Mouse (Mus musculus) intestine, postnatal 0 days (tissue): Measurements from ENCODE around the gene Tmem30a. TPM values are rescaled to one million over a fixed set of nuclear protein-coding genes. Genes with fewer than 3 reads are reported as not detected.

Experiments
- ATAC-seq: fragments of 200-750 bp; cut with Nextera tagmentation; 2 replicates; pipeline ENCODE4 v1.8.0; 2017; ENCODE audit warnings: mild to moderate bottlenecking, moderate TSS enrichment, moderate library complexity
- H3K27ac ChIP-seq: fragments of 300-500 bp; sonication (generic); 2 replicates; pipeline ENCODE4 v1.5.1; 2014; ENCODE audit warnings: mild to moderate bottlenecking, low read depth, low read length, moderate library complexity
- H3K27me3 ChIP-seq: fragments of 300-500 bp; sonication (generic); replicated peaks from 2 replicates; pipeline ENCODE4 v1.6.1; 2014; ENCODE audit warnings: low read length, mixed read lengths; ENCODE audit not compliant: control insufficient read depth, insufficient read depth
- H3K36me3 ChIP-seq: fragments of 300-500 bp; sonication (generic); 2 replicates; pipeline ENCODE4 v1.6.1; 2014; ENCODE audit warnings: mild to moderate bottlenecking, moderate library complexity; ENCODE audit not compliant: control insufficient read depth, insufficient read depth
- H3K4me1 ChIP-seq: fragments of 300-500 bp; sonication (generic); replicated peaks from 2 replicates; pipeline ENCODE4 v1.6.1; 2014; ENCODE audit warnings: antibody characterized with exemption, low read length, mixed read lengths; ENCODE audit not compliant: control insufficient read depth, insufficient read depth
- H3K4me2 ChIP-seq: fragments of 300-500 bp; sonication (generic); replicated peaks from 2 replicates; pipeline ENCODE4 v1.6.1; 2014; ENCODE audit warnings: low read depth, mild to moderate bottlenecking, moderate library complexity
- H3K4me3 ChIP-seq: fragments of 300-500 bp; sonication (generic); 2 replicates; pipeline ENCODE4 v1.5.1; 2014; ENCODE audit warnings: low read depth, low read length
- H3K9ac ChIP-seq: fragments of 300-500 bp; sonication (generic); 2 replicates; pipeline ENCODE4 v1.6.1; 2014; ENCODE audit warnings: mild to moderate bottlenecking, low read depth, low read length
- H3K9me3 ChIP-seq: fragments of 300-500 bp; sonication (generic); 2 replicates; pipeline ENCODE4 v1.6.1; 2016; ENCODE audit warnings: mixed run types; ENCODE audit not compliant: control insufficient read depth
- CTCF ChIP-seq: sonication (generic); IDR thresholded peaks from 2 replicates; pipeline ENCODE4 v1.5.1; 2016; ENCODE audit warnings: low read depth, mild to moderate bottlenecking, control low read depth, antibody characterized with exemption, moderate library complexity
- WGBS: fragments of 180-500 bp; shearing (Covaris S2); extraction: QIAGEN DNeasy Blood & Tissue Kit; methylation state at CpG from one replicate; pipeline ENCODE4 v1.1.7; 2014; 5-methylcytosine and 5-hydroxymethylcytosine counted together
- polyA plus RNA-seq: library from polyadenylated mRNA; unstranded; fragments of >200 nt; fragmentation: Nextera tagmentation; extraction: Ambion mirVana; gene quantifications from 2 replicates; pipeline ENCODE4 v1.2.1, GENCODE M21; 2015

Tmem30a gene
- 75.2 and 76.2 TPM in 2 replicates for polyA plus RNA-seq

DNA sequence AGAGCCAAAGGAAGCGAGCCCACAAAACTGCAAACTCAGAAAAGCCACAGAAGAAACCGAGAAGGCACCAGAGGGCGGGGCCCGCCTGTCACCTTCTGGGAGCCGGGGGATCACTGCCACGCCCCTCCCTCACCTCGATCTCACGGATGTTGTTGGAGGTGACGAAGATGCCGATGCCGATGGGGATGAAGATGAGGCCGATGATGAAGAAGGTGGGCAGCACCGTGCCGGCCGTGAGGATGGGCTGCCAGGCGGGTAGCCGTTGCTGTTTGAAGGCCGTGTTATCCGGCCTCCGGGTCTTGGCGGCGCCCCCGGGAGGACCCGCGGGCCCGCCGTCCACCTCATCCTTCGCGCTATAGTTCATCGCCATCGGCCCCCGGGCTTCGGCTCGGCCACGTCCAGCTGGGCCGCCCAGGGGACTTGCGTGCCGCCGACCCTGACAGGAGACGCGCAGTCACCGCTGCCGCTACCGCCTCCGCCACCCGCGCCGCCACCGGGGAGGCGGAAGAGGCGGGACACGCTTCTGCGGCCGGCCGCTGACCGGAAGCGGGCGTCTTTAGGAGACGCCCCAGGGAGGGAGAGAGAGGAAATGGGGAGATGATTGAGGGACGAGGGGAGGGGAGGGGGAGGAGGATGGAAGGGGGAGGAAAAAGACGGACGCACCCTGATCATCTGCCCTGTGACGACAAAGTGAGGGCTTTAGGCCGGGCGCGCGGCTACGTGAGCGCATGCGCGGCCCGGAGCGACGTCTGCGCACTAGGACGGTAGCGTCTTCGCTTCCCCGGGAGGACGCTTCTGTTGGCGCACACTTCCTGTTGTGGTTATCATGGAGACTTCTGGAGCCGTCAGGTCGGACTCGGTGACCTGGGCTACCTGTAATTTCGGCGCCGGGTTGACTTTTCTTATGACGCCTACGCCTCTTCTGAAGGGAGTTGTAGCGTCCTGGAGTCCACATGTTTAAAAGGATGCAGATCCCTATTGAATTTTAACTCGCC is at the start of gene Tmem30a:
Gene Tmem30a (minus strand): TSS at position 667 of the 995 bp plus-strand sequence.
- peak within 1 kb of the TSS; percentile 87 for H3K9ac ChIP-seq
- H3K4me1 ChIP-seq = no peaks in the 10 kb centered on the region
- H3K4me2 ChIP-seq = peak within 1 kb of the TSS; percentile 75
- peak within 1 kb of the TSS; percentile 80 for H3K4me3 ChIP-seq
- H3K27ac ChIP-seq = peak within 1 kb of the TSS; percentile 91
- H3K27me3 ChIP-seq = no peaks in the 10 kb centered on the region
- under 1% methylated on average over 88 of the region's 91 CpGs for WGBS
- no peak; the same call in 1 of the 2 replicates for TF ChIP-seq CTCF
- H3K36me3 ChIP-seq = no peaks in the 10 kb centered on the region
- peak; percentile 99 for ATAC-seq
- no peaks in the 10 kb centered on the region for H3K9me3 ChIP-seq

DNA sequence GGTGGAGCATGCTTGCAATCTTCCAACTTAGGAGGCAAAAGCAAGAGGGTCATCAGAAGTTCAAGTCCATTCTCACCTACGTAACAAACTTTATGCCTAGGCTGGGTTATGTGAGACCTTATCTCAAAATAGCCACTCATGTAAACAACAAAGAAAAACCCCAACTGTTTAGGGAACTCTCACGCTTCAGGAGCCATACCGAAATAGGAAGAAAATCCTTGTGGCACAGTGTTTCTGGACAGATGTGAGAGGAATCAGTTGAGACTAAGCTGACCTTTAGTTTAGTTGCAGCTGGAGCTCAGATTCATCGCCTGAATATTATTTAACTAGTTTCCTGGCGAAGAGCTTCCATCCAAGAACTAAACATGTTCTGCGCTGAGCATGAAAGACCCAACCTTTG is 49.3 kb upstream of the Tmem30a start:
- Histone ChIP-seq H3K27me3 (no peaks in the 10 kb centered on the region), H3K27ac (0 out of 2 replicates have a peak overlapping the region, but pooled peaks have one; percentile 5), H3K9me3 (0 out of 2 replicates have a peak, but pooled peaks cover 2% of the 10 kb centered on the region), H3K4me2 (no peak overlapping the region), H3K36me3 (no peaks in the 10 kb centered on the region), H3K9ac (no peak overlapping the region), H3K4me1 (no peaks in the 10 kb centered on the region), H3K4me3 (no peak overlapping the region)
- 46% methylated on average over 6 of the region's 6 CpGs for WGBS
- TF ChIP-seq CTCF = no peak
- ATAC-seq = no peak

DNA sequence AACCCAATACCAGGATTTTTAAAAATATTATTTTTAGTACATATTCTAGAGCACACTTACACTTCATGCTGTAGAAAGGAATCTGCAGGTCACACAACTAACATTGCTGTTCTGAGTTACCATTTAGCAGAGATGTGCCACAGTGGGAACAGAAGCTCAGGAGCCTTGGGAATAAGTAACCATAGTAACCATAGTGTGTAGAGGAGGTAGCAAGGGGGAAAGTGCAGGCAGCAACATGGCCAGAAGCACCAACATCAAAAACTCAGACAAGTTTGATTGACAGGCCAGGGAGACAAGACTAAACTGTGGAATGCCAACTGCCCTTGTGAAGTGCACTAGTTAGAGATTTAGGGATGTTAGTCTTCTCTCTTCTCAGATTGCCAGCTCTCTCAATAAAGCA is 48.7 kb upstream of the Tmem30a start:
- Histone ChIP-seq H3K4me3 (no peak overlapping the region), H3K4me2 (no peak overlapping the region), H3K9ac (no peak overlapping the region), H3K27me3 (no peaks in the 10 kb centered on the region), H3K36me3 (no peaks in the 10 kb centered on the region), H3K4me1 (no peaks in the 10 kb centered on the region), H3K27ac (no peak overlapping the region), H3K9me3 (0 out of 2 replicates have a peak, but pooled peaks cover 2% of the 10 kb centered on the region)
- TF ChIP-seq CTCF = no peak
- ATAC-seq = no peak

DNA sequence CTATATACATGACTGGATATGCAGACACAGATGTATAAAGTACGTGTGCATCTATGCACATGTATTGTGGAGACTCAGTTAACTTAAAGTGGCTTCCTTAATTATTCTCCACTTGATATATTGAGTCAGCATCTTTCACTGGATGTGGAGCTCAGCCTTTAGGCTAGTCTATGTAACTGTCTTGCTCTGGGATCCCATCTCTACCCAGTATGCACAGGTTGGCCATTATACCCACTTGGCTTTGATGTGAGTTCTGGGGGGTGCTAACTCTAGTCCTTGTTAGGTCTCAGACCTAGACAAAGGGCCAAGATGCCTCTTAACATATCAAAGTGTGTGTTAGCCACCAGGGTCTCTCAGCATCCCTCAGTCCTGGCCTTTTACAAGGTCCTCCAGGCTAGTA is 38.0 kb upstream of the Tmem30a start:
- H3K4me3 ChIP-seq = no peak overlapping the region
- H3K4me2 ChIP-seq = no peak overlapping the region
- H3K36me3 ChIP-seq = no peaks in the 10 kb centered on the region
- H3K9me3 ChIP-seq = no peaks in the 10 kb centered on the region
- no peaks in the 10 kb centered on the region for H3K4me1 ChIP-seq
- no peak for ATAC-seq
- WGBS = 73% methylated on average over 1 of the region's 1 CpGs
- no peak overlapping the region for H3K9ac ChIP-seq
- no peaks in the 10 kb centered on the region for H3K27me3 ChIP-seq
- H3K27ac ChIP-seq = no peak overlapping the region
- no peak for TF ChIP-seq CTCF

DNA sequence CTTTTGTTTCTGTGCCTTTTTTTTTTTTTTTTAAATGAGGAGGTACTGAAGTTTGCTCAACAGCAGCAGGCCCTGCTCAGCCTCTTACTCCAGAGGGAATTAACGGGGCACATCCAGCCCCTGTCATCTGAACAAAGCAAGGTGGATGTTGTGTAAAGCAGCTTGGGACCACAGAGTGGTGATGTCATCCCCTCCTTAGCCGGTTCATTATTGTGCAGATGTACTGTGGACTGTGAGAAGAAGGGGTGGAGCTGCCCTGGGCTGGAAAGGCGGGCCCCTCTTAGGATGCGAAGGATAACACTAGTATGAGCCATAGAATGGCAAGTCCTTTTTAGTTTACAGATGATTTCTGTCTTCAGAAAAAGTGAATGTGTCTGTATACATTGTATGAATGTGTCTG is 37.6 kb upstream of the Tmem30a start:
- Histone ChIP-seq H3K9ac (no peak overlapping the region), H3K36me3 (no peaks in the 10 kb centered on the region), H3K4me1 (no peaks in the 10 kb centered on the region), H3K4me2 (no peak overlapping the region), H3K27ac (no peak overlapping the region), H3K9me3 (no peaks in the 10 kb centered on the region), H3K4me3 (no peak overlapping the region), H3K27me3 (no peaks in the 10 kb centered on the region)
- no peak for TF ChIP-seq CTCF
- ATAC-seq = no peak
- WGBS = 41% methylated on average over 4 of the region's 4 CpGs

DNA sequence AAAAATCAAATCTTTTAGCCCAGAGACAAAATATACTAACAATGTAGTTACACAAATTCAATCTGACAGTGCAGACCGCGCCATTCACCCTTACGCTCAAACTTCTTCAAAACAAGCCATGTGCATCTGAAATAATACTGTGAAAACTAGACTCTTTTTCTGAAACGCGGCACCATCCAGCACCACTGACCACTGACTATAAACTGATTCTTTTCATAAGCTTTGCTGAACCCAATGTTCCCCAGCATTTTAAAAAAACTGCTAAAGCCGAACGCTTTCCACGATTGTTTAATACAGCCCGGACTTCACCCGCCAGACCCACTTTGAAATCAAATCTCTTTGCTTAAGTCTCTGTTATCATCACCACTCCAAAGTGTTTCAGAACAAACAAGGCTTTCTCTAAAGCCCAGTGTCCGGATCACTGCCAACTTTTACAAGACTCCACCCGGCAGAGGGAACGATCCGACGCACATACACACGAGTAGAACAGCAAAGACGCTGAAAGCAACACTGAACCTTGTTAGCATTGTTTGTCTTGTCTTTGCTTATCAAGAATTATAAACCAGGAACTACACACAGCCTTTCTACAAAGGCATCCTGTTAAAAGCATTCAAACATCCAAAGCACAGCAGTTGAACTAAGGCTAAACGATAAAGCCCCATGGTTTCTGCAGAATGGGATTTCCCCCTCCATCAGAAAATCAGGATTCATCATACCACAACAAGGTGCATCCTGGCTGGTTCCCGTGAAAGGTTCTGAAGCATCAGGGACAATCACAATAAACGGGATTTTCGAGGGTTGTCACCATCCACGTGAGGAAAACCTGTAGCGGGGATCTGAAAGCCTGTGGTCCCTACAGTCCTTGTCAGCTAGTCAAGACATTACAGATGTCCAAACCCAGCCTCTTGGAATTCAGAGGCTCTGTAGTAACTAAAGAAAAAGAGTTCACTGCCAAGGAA is 36.8 kb upstream of the Tmem30a start:
- Histone ChIP-seq H3K4me1 (no peaks in the 10 kb centered on the region), H3K4me2 (no peak overlapping the region), H3K9ac (no peak overlapping the region), H3K27ac (no peak overlapping the region), H3K9me3 (no peaks in the 10 kb centered on the region), H3K36me3 (no peaks in the 10 kb centered on the region), H3K4me3 (no peak overlapping the region), H3K27me3 (no peaks in the 10 kb centered on the region)
- WGBS = 46% methylated on average over 23 of the region's 23 CpGs
- ATAC-seq = no peak
- no peak for TF ChIP-seq CTCF
